8 mouse cellular contexts compared by ENCODE assay signal in genomic region chr3:94932809-94933564, GRCm38 (mm10). TPM values are rescaled to one million over a fixed set of nuclear protein-coding genes. Genes with fewer than 3 reads are reported as not detected.
DNase-seq lines count a peak whose midpoint lies in the region; ATAC-seq lines count a peak whose summit lies in the region.

Gene Selenbp1, plus strand, starts transcription at chr3:94933056.

- no peaks in the 10 kb centered on the region for H3K9me3 ChIP-seq in erythroblast, embryonic 14.5 days (ENCODE audit: control insufficient read depth, low read length)
- no peaks in the 10 kb centered on the region for H3K9me3 ChIP-seq in kidney, embryonic 14.5 days (ENCODE audit: control insufficient read depth, low read length)
- no peaks in the 10 kb centered on the region for H3K9me3 ChIP-seq in limb, embryonic 13.5 days
- H3K9me3 ChIP-seq in midbrain, embryonic 13.5 days: no peaks in the 10 kb centered on the region

- peak; percentile 87 for ATAC-seq in kidney, embryonic 14.5 days (ENCODE audit: low FRiP score, low TSS enrichment)
- peak; percentile 90 for ATAC-seq in limb, embryonic 13.5 days (ENCODE audit: low FRiP score, low read depth)
- peak; percentile 84 for ATAC-seq in midbrain, embryonic 13.5 days

- WGBS in kidney, embryonic 14.5 days: 3% methylated on average over 16 of the region's 16 CpGs
- 13% methylated on average over 16 of the region's 16 CpGs for WGBS in limb, embryonic 13.5 days
- 39% methylated on average over 16 of the region's 16 CpGs for WGBS in midbrain, embryonic 13.5 days

- H3K4me1 ChIP-seq in erythroblast, embryonic 14.5 days (ENCODE audit: control insufficient read depth): peaks cover 59% of the 10 kb centered on the region
- peaks cover 8% of the 10 kb centered on the region for H3K4me1 ChIP-seq in kidney, embryonic 14.5 days (ENCODE audit: control insufficient read depth, insufficient read depth, low read length)
- peaks cover 13% of the 10 kb centered on the region for H3K4me1 ChIP-seq in limb, embryonic 13.5 days
- peaks cover 11% of the 10 kb centered on the region for H3K4me1 ChIP-seq in midbrain, embryonic 13.5 days (replicated peaks)

- no peaks in the 10 kb centered on the region for H3K27me3 ChIP-seq in erythroblast, embryonic 14.5 days (ENCODE audit: control insufficient read depth)
- H3K27me3 ChIP-seq in kidney, embryonic 14.5 days (ENCODE audit: control insufficient read depth, insufficient read depth, low read length): no peaks in the 10 kb centered on the region
- no peaks in the 10 kb centered on the region for H3K27me3 ChIP-seq in limb, embryonic 13.5 days
- no peaks in the 10 kb centered on the region for H3K27me3 ChIP-seq in midbrain, embryonic 13.5 days

- peaks cover 7% of the 10 kb centered on the region for H3K36me3 ChIP-seq in erythroblast, embryonic 14.5 days (ENCODE audit: control insufficient read depth)
- no peaks in the 10 kb centered on the region for H3K36me3 ChIP-seq in kidney, embryonic 14.5 days (ENCODE audit: control insufficient read depth, insufficient read depth, low read length)
- no peaks in the 10 kb centered on the region for H3K36me3 ChIP-seq in limb, embryonic 13.5 days
- no peaks in the 10 kb centered on the region for H3K36me3 ChIP-seq in midbrain, embryonic 13.5 days

- peak within 1 kb of the TSS; percentile 31; the same call in 1 of the 2 replicates for H3K9ac ChIP-seq in kidney, embryonic 14.5 days (ENCODE audit: low read depth, low read length)
- peak within 1 kb of the TSS; percentile 67 for H3K9ac ChIP-seq in limb, embryonic 13.5 days
- no peak within 1 kb of the TSS; the same call in 1 of the 2 replicates for H3K9ac ChIP-seq in midbrain, embryonic 13.5 days (replicated peaks)

- H3K4me3 ChIP-seq in erythroblast, embryonic 14.5 days (replicated peaks): peak within 1 kb of the TSS; percentile 60
- peak within 1 kb of the TSS; percentile 27 for H3K4me3 ChIP-seq in kidney, embryonic 14.5 days (ENCODE audit: low read length)
- peak within 1 kb of the TSS; percentile 37 for H3K4me3 ChIP-seq in limb, embryonic 13.5 days
- H3K4me3 ChIP-seq in midbrain, embryonic 13.5 days (replicated peaks): peak within 1 kb of the TSS; percentile 18

- peak within 1 kb of the TSS; percentile 88 for H3K27ac ChIP-seq in kidney, embryonic 14.5 days (ENCODE audit: low read depth, low read length)
- peak within 1 kb of the TSS; percentile 81 for H3K27ac ChIP-seq in limb, embryonic 13.5 days
- no peak within 1 kb of the TSS; the same call in 1 of the 2 replicates for H3K27ac ChIP-seq in midbrain, embryonic 13.5 days

- peak within 1 kb of the TSS; percentile 51 for H3K4me2 ChIP-seq in kidney, embryonic 14.5 days (replicated peaks; ENCODE audit: low read depth, low read length)
- H3K4me2 ChIP-seq in limb, embryonic 13.5 days (replicated peaks): peak within 1 kb of the TSS; percentile 65
- H3K4me2 ChIP-seq in midbrain, embryonic 13.5 days (replicated peaks): peak within 1 kb of the TSS; percentile 46

- DNase-seq in cerebellum, adult 11 months: peak; percentile 26
- no peak for DNase-seq in cerebellum, adult 8-10 months
- peak; percentile 95 to 96 for DNase-seq in heart, adult 9 months (ENCODE audit: low spot score in 2 of 2)
- DNase-seq in spleen, adult 12 weeks (ENCODE audit: low spot score): peak; percentile 85

RNA-seq across cellular contexts. Expression of gene Selenbp1, which starts in this region (rescaled TPM):
- 0.64 and 1.1 TPM in 2 replicates for polyA plus RNA-seq in erythroblast, embryonic 14.5 days (2012)
- 35.6 and 40.0 TPM in 2 replicates for polyA plus RNA-seq in kidney, embryonic 14.5 days (2014; fragmentation: Nextera tagmentation; extraction: Ambion mirVana)
- 32.7 and 34.8 TPM in 2 replicates for polyA plus RNA-seq in limb, embryonic 13.5 days (2015; fragmentation: Nextera tagmentation; extraction: Ambion mirVana)
- polyA plus RNA-seq in midbrain, embryonic 13.5 days (2015; fragmentation: Nextera tagmentation; extraction: Ambion mirVana): 7.7 and 9.0 TPM in 2 replicates
